Mouse (Mus musculus): ENCODE results near the gene Crisp3. TPM values are rescaled to one million over a fixed set of nuclear protein-coding genes. Genes with fewer than 3 reads are reported as not detected.
"Not testable (repeated sequence)": the region's sequence is repeated elsewhere in the genome, so short reads cannot be mapped to it uniquely, and the experiment has no call there.

Crisp3 gene
- polyA plus RNA-seq (2015; fragmentation: Nextera tagmentation; extraction: Ambion mirVana), result not detected in 2 replicates

- Histone ChIP-seq H3K9me3 (ENCODE audit: control insufficient read depth) (no peaks in the 10 kb centered on the region), H3K27ac (ENCODE audit: low read depth, low read length) (no peak within 1 kb of the TSS), H3K36me3 (ENCODE audit: control insufficient read depth, insufficient read depth) (no peaks in the 10 kb centered on the region), H3K4me3 (ENCODE audit: low read depth, low read length) (no peak within 1 kb of the TSS), H3K9ac (ENCODE audit: low read depth, low read length) (no peak within 1 kb of the TSS), H3K27me3 (replicated peaks; ENCODE audit: control insufficient read depth, insufficient read depth, low read length) (no peaks in the 10 kb centered on the region), H3K4me2 (replicated peaks; ENCODE audit: low read depth) (no peak within 1 kb of the TSS), H3K4me1 (replicated peaks; ENCODE audit: control insufficient read depth, insufficient read depth, low read length) (no peaks in the 10 kb centered on the region)
- ATAC-seq, result no peak
- TF ChIP-seq CTCF (IDR thresholded peaks at IDR 0.05; ENCODE audit: low read depth), result no peak
These were observed at the start of gene Crisp3 for GRCm38 (mm10) chr17:40242135-40242534. TSS of gene Crisp3 (minus strand) at chr17:40242288.

- no peaks in the 10 kb centered on the region for H3K4me1 ChIP-seq (replicated peaks; ENCODE audit: control insufficient read depth, insufficient read depth, low read length)
- 68% methylated on average over 2 of the region's 2 CpGs for WGBS
These were observed 43.3 kb upstream of the Crisp3 start for GRCm38 (mm10) chr17:40285435-40285834.

GRCm38 (mm10) chr17:40275519-40275918, 33.4 kb upstream of the Crisp3 start:
- Histone ChIP-seq H3K36me3 (ENCODE audit: control insufficient read depth, insufficient read depth) (no peaks in the 10 kb centered on the region), H3K27ac (ENCODE audit: low read depth, low read length) (no peak overlapping the region), H3K4me1 (replicated peaks; ENCODE audit: control insufficient read depth, insufficient read depth, low read length) (no peaks in the 10 kb centered on the region), H3K9me3 (ENCODE audit: control insufficient read depth) (no peaks in the 10 kb centered on the region), H3K4me3 (ENCODE audit: low read depth, low read length) (no peak overlapping the region), H3K27me3 (replicated peaks; ENCODE audit: control insufficient read depth, insufficient read depth, low read length) (no peaks in the 10 kb centered on the region), H3K4me2 (replicated peaks; ENCODE audit: low read depth) (no peak overlapping the region), H3K9ac (ENCODE audit: low read depth, low read length) (no peak overlapping the region)
- WGBS, result 83% methylated on average over 1 of the region's 1 CpGs
- ATAC-seq, result no peak
- no peak for TF ChIP-seq CTCF (IDR thresholded peaks at IDR 0.05; ENCODE audit: low read depth)

More at GRCm38 (mm10) chr17:40285435-40285834, 43.3 kb upstream of the Crisp3 start:
- H3K27ac ChIP-seq (ENCODE audit: low read depth, low read length), result no peak overlapping the region
- TF ChIP-seq CTCF (IDR thresholded peaks at IDR 0.05; ENCODE audit: low read depth), result 0 out of 2 replicates have a peak, but pooled peaks have one; percentile 28
- H3K4me3 ChIP-seq (ENCODE audit: low read depth, low read length), result no peak overlapping the region
- H3K4me2 ChIP-seq (replicated peaks; ENCODE audit: low read depth), result no peak overlapping the region
- H3K27me3 ChIP-seq (replicated peaks; ENCODE audit: control insufficient read depth, insufficient read depth, low read length), result no peaks in the 10 kb centered on the region
- no peaks in the 10 kb centered on the region for H3K36me3 ChIP-seq (ENCODE audit: control insufficient read depth, insufficient read depth)
- no peaks in the 10 kb centered on the region for H3K9me3 ChIP-seq (ENCODE audit: control insufficient read depth)
- ATAC-seq, result no peak
- no peak overlapping the region for H3K9ac ChIP-seq (ENCODE audit: low read depth, low read length)

GRCm38 (mm10) chr17:40274906-40275470, 32.9 kb upstream of the Crisp3 start:
- no peaks in the 10 kb centered on the region for H3K36me3 ChIP-seq (ENCODE audit: control insufficient read depth, insufficient read depth)
- no peak overlapping the region for H3K4me3 ChIP-seq (ENCODE audit: low read depth, low read length)
- no peaks in the 10 kb centered on the region for H3K9me3 ChIP-seq (ENCODE audit: control insufficient read depth)
- no peak overlapping the region for H3K9ac ChIP-seq (ENCODE audit: low read depth, low read length)
- no peaks in the 10 kb centered on the region for H3K27me3 ChIP-seq (replicated peaks; ENCODE audit: control insufficient read depth, insufficient read depth, low read length)
- no peak for ATAC-seq
- no peaks in the 10 kb centered on the region for H3K4me1 ChIP-seq (replicated peaks; ENCODE audit: control insufficient read depth, insufficient read depth, low read length)
- no peak overlapping the region for H3K4me2 ChIP-seq (replicated peaks; ENCODE audit: low read depth)
- 77% methylated on average over 1 of the region's 1 CpGs for WGBS
- H3K27ac ChIP-seq (ENCODE audit: low read depth, low read length), result no peak overlapping the region
- no peak for TF ChIP-seq CTCF (IDR thresholded peaks at IDR 0.05; ENCODE audit: low read depth)

- no peak for ATAC-seq
- Histone ChIP-seq H3K27me3 (replicated peaks; ENCODE audit: control insufficient read depth, insufficient read depth, low read length) (no peaks in the 10 kb centered on the region), H3K4me2 (replicated peaks; ENCODE audit: low read depth) (no peak overlapping the region), H3K4me3 (ENCODE audit: low read depth, low read length) (no peak overlapping the region), H3K27ac (ENCODE audit: low read depth, low read length) (no peak overlapping the region), H3K36me3 (ENCODE audit: control insufficient read depth, insufficient read depth) (no peaks in the 10 kb centered on the region), H3K4me1 (replicated peaks; ENCODE audit: control insufficient read depth, insufficient read depth, low read length) (no peaks in the 10 kb centered on the region), H3K9ac (ENCODE audit: low read depth, low read length) (no peak overlapping the region), H3K9me3 (ENCODE audit: control insufficient read depth) (no peaks in the 10 kb centered on the region)
- WGBS, result 82% methylated on average over 1 of the region's 1 CpGs
- no peak for TF ChIP-seq CTCF (IDR thresholded peaks at IDR 0.05; ENCODE audit: low read depth)
These were observed 10.4 kb upstream of the Crisp3 start for GRCm38 (mm10) chr17:40252487-40252886.

- Histone ChIP-seq H3K4me1 (replicated peaks; ENCODE audit: control insufficient read depth, insufficient read depth, low read length) (no peaks in the 10 kb centered on the region), H3K27ac (ENCODE audit: low read depth, low read length) (no peak within 1 kb of the TSS), H3K4me3 (ENCODE audit: low read depth, low read length) (no peak within 1 kb of the TSS), H3K9ac (ENCODE audit: low read depth, low read length) (no peak within 1 kb of the TSS), H3K36me3 (ENCODE audit: control insufficient read depth, insufficient read depth) (no peaks in the 10 kb centered on the region), H3K27me3 (replicated peaks; ENCODE audit: control insufficient read depth, insufficient read depth, low read length) (no peaks in the 10 kb centered on the region), H3K4me2 (replicated peaks; ENCODE audit: low read depth) (no peak within 1 kb of the TSS), H3K9me3 (ENCODE audit: control insufficient read depth) (no peaks in the 10 kb centered on the region)
- WGBS, result 69% methylated on average over 4 of the region's 4 CpGs
- no peak for ATAC-seq
- TF ChIP-seq CTCF (IDR thresholded peaks at IDR 0.05; ENCODE audit: low read depth), result no peak
These were observed 33.5 kb downstream of the Crisp3 start, which contains the start of gene Pgk2 for GRCm38 (mm10) chr17:40208540-40208939. TSS of gene Pgk2 (minus strand) at chr17:40208640.

- H3K4me2 ChIP-seq (replicated peaks; ENCODE audit: low read depth), result not testable (repeated sequence)
These were observed 40.3 kb downstream of the Crisp3 start for GRCm38 (mm10) chr17:40201803-40202202.

GRCm38 (mm10) chr17:40190192-40190591, 51.9 kb downstream of the Crisp3 start:
- H3K9me3 ChIP-seq (ENCODE audit: control insufficient read depth); H3K4me1 ChIP-seq (replicated peaks; ENCODE audit: control insufficient read depth, insufficient read depth, low read length); H3K27ac ChIP-seq (ENCODE audit: low read depth, low read length); H3K4me2 ChIP-seq (replicated peaks; ENCODE audit: low read depth); H3K4me3 ChIP-seq (ENCODE audit: low read depth, low read length); H3K27me3 ChIP-seq (replicated peaks; ENCODE audit: control insufficient read depth, insufficient read depth, low read length); H3K9ac ChIP-seq (ENCODE audit: low read depth, low read length); ATAC-seq; H3K36me3 ChIP-seq (ENCODE audit: control insufficient read depth, insufficient read depth): not testable (repeated sequence)
- 77% methylated on average over 4 of the region's 4 CpGs for WGBS

More at GRCm38 (mm10) chr17:40201803-40202202, 40.3 kb downstream of the Crisp3 start:
- H3K9me3 ChIP-seq (ENCODE audit: control insufficient read depth); ATAC-seq; H3K4me1 ChIP-seq (replicated peaks; ENCODE audit: control insufficient read depth, insufficient read depth, low read length); H3K9ac ChIP-seq (ENCODE audit: low read depth, low read length); H3K4me3 ChIP-seq (ENCODE audit: low read depth, low read length); H3K27me3 ChIP-seq (replicated peaks; ENCODE audit: control insufficient read depth, insufficient read depth, low read length); H3K36me3 ChIP-seq (ENCODE audit: control insufficient read depth, insufficient read depth); H3K27ac ChIP-seq (ENCODE audit: low read depth, low read length): not testable (repeated sequence)
